Mouse (Mus musculus) kidney, adult 2 months (tissue): ENCODE results near the gene Ttc9b. TPM values are rescaled to one million over a fixed set of nuclear protein-coding genes. Genes with fewer than 3 reads are reported as not detected.

Experiments
- DNase-seq: peaks from one replicate; pipeline ENCODE4 v3.0.0; 2021
- H3K27ac ChIP-seq: fragments of 200-500 bp; 2 replicates; pipeline ENCODE4 v1.5.1; 2012; ENCODE audit warnings: low read depth, low read length, control low read depth, inconsistent platforms; ENCODE audit not compliant: insufficient read depth
- H3K27me3 ChIP-seq: fragments of 200-500 bp; replicated peaks from 2 replicates; pipeline ENCODE4 v1.6.1; 2012; ENCODE audit warnings: mild to moderate bottlenecking, moderate library complexity, low read length, inconsistent platforms; ENCODE audit not compliant: control insufficient read depth, insufficient read depth
- H3K36me3 ChIP-seq: fragments of 200-500 bp; 2 replicates; pipeline ENCODE4 v1.6.1; 2012; ENCODE audit warnings: mild to moderate bottlenecking, moderate library complexity, low read length, inconsistent platforms; ENCODE audit not compliant: control insufficient read depth, insufficient read depth
- H3K4me1 ChIP-seq: fragments of 200-500 bp; 2 replicates; pipeline ENCODE4 v1.6.1; 2011; ENCODE audit warnings: low read length; ENCODE audit not compliant: control insufficient read depth, insufficient read depth
- H3K4me3 ChIP-seq: fragments of 200-500 bp; 2 replicates; pipeline ENCODE4 v1.5.1; 2011; ENCODE audit warnings: mild to moderate bottlenecking, low read depth, low read length, control low read depth; ENCODE audit not compliant: insufficient read depth
- CTCF ChIP-seq: fragments of 200-500 bp; conservative IDR thresholded peaks from 2 replicates; pipeline ENCODE4 v1.5.1; 2011; ENCODE audit warnings: low read depth, mild to moderate bottlenecking, control low read depth, low read length, moderate library complexity, mixed read lengths; ENCODE audit not compliant: insufficient read depth, insufficient read length
- POLR2A ChIP-seq: fragments of 200-500 bp; IDR thresholded peaks from one replicate; pipeline ENCODE4 v1.6.1; 2011; ENCODE audit warnings: low read depth, low read length, control low read depth
- WGBS: fragments of 180-500 bp; shearing (Covaris S2); methylation state at CpG from one replicate; pipeline ENCODE4 v1.1.7; 2018; 5-methylcytosine and 5-hydroxymethylcytosine counted together
- polyA plus RNA-seq: library from polyadenylated mRNA; depleted of rRNA; stranded (reverse); fragments of >200 nt; gene quantifications from 2 replicates; pipeline ENCODE4 v1.2.3, GENCODE M21; 2012

Ttc9b gene
- polyA plus RNA-seq, 1 experiment, result not detected

GRCm38 (mm10) chr7:27609285-27609684 is 44.4 kb upstream of the Ttc9b start:
- no peak for DNase-seq
- no peak overlapping the region for H3K4me3 ChIP-seq
- no peak overlapping the region for H3K27ac ChIP-seq
- no peaks in the 10 kb centered on the region for H3K27me3 ChIP-seq
- 92% methylated on average over 4 of the region's 4 CpGs for WGBS
- H3K36me3 ChIP-seq, result no peaks in the 10 kb centered on the region
- no peak for TF ChIP-seq CTCF
- TF ChIP-seq POLR2A, result no peak
- peaks cover 28% of the 10 kb centered on the region for H3K4me1 ChIP-seq

- H3K27me3 ChIP-seq, result no peaks in the 10 kb centered on the region
- H3K4me1 ChIP-seq, result peaks cover 28% of the 10 kb centered on the region
- WGBS, result 76% methylated on average over 2 of the region's 2 CpGs
- no peak overlapping the region for H3K27ac ChIP-seq
- H3K36me3 ChIP-seq, result no peaks in the 10 kb centered on the region
- H3K4me3 ChIP-seq, result no peak overlapping the region
- DNase-seq, result no peak
- TF ChIP-seq CTCF (no peak), POLR2A (no peak)
Observed at GRCm38 (mm10) chr7:27609688-27610087, 44.0 kb upstream of the Ttc9b start.

GRCm38 (mm10) chr7:27610370-27610769 is 43.3 kb upstream of the Ttc9b start:
- no peak overlapping the region for H3K27ac ChIP-seq
- TF ChIP-seq POLR2A, result no peak
- no peaks in the 10 kb centered on the region for H3K27me3 ChIP-seq
- no peaks in the 10 kb centered on the region for H3K36me3 ChIP-seq
- WGBS, result 93% methylated on average over 3 of the region's 3 CpGs
- no peak overlapping the region for H3K4me3 ChIP-seq
- H3K4me1 ChIP-seq, result peaks cover 27% of the 10 kb centered on the region
- no peak for DNase-seq

GRCm38 (mm10) chr7:27610871-27611270 is 42.8 kb upstream of the Ttc9b start:
- no peak for DNase-seq
- 93% methylated on average over 5 of the region's 5 CpGs for WGBS
- H3K4me3 ChIP-seq, result no peak overlapping the region

GRCm38 (mm10) chr7:27612940-27613339 is 40.8 kb upstream of the Ttc9b start:
- H3K27ac ChIP-seq, result no peak overlapping the region
- TF ChIP-seq CTCF (no peak), POLR2A (no peak)
- 78% methylated on average over 4 of the region's 4 CpGs for WGBS
- DNase-seq, result no peak
- H3K4me3 ChIP-seq, result no peak overlapping the region
- H3K27me3 ChIP-seq, result no peaks in the 10 kb centered on the region
- H3K4me1 ChIP-seq, result peaks cover 2% of the 10 kb centered on the region
- no peaks in the 10 kb centered on the region for H3K36me3 ChIP-seq

More at GRCm38 (mm10) chr7:27610871-27611270, 42.8 kb upstream of the Ttc9b start:
- H3K4me1 ChIP-seq, result peaks cover 22% of the 10 kb centered on the region
- TF ChIP-seq CTCF, result no peak
- TF ChIP-seq POLR2A, result no peak
- H3K36me3 ChIP-seq, result no peaks in the 10 kb centered on the region
- H3K27me3 ChIP-seq, result no peaks in the 10 kb centered on the region
- H3K27ac ChIP-seq, result no peak overlapping the region

- no peak for DNase-seq
- H3K4me1 ChIP-seq, result no peaks in the 10 kb centered on the region
- 77% methylated on average over 8 of the region's 8 CpGs for WGBS
- no peak overlapping the region for H3K4me3 ChIP-seq
- H3K27ac ChIP-seq, result no peak overlapping the region
- no peaks in the 10 kb centered on the region for H3K36me3 ChIP-seq
- no peak for TF ChIP-seq POLR2A
- TF ChIP-seq CTCF, result no peak
- H3K27me3 ChIP-seq, result no peaks in the 10 kb centered on the region
Observed at GRCm38 (mm10) chr7:27613751-27614499, 39.8 kb upstream of the Ttc9b start.

GRCm38 (mm10) chr7:27621028-27621427 is 32.7 kb upstream of the Ttc9b start:
- 66% methylated on average over 6 of the region's 6 CpGs for WGBS
- no peak overlapping the region for H3K27ac ChIP-seq
- no peaks in the 10 kb centered on the region for H3K4me1 ChIP-seq
- no peaks in the 10 kb centered on the region for H3K27me3 ChIP-seq
- H3K4me3 ChIP-seq, result no peak overlapping the region
- DNase-seq, result no peak
- TF ChIP-seq POLR2A, result no peak
- TF ChIP-seq CTCF, result no peak
- no peaks in the 10 kb centered on the region for H3K36me3 ChIP-seq

- 79% methylated on average over 1 of the region's 1 CpGs for WGBS
- no peaks in the 10 kb centered on the region for H3K36me3 ChIP-seq
- no peak overlapping the region for H3K4me3 ChIP-seq
- H3K4me1 ChIP-seq, result no peaks in the 10 kb centered on the region
- no peak overlapping the region for H3K27ac ChIP-seq
- DNase-seq, result no peak
- TF ChIP-seq POLR2A (no peak), CTCF (no peak)
- no peaks in the 10 kb centered on the region for H3K27me3 ChIP-seq
Observed at GRCm38 (mm10) chr7:27622234-27622633, 31.5 kb upstream of the Ttc9b start.
